Mouse (Mus musculus): ENCODE data around the gene Olfr458.
A peak's percentile ranks its signal among the peaks of the same experiment; 100 is the strongest.
"Not testable (repeated sequence)": the region's sequence is repeated elsewhere in the genome, so short reads cannot be mapped to it uniquely, and the experiment has no call there.

The Olfr458 gene

DNA sequence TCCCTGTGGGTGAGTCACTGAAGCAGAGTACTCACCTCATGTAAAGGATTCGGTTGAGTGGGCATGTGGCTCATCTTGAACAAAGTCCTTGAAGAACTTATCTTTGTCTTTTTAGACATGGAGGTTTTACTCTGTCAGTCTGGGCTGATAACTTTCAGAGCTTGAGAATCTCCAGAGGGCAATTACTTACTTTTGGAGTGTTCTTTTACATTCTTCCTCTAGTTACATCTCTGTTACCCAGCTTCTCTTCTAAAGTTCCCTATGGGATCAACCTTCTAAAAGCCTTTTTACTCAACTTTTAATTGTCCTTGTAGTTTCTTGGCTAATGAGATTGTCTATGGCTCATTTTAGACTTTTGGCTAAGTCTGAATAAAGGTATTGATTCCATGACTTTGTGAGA is at the start of gene Olfr458:
Olfr458 (minus strand) TSS at position 101 of the 400 bp plus-strand sequence.
- no peak for DNase-seq (ENCODE audit: low read depth)

DNA sequence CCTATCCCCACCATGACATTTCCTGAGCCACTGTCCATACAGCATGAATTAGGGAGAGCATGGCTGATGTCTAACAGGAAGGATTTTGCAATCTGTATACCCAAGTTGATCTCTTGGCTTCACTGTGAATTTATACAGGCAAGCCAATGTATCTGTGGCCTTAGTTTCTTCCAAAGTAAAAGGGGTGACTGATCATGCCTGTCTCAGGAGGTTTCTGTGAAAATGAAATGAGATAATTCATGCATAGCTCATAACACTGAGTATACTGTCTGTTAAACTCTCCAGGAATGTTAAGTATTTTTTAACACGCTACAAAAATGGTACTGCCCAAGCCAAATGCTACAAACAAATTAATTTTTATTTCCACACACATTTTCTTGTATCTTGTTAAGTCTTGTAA is 48.5 kb upstream of the Olfr458 start:
- DNase-seq (ENCODE audit: low read depth) = no peak

GRCm38 (mm10) chr6:42509311-42509710 is 44.3 kb upstream of the Olfr458 start:
- no peak for DNase-seq (ENCODE audit: low read depth)

DNA sequence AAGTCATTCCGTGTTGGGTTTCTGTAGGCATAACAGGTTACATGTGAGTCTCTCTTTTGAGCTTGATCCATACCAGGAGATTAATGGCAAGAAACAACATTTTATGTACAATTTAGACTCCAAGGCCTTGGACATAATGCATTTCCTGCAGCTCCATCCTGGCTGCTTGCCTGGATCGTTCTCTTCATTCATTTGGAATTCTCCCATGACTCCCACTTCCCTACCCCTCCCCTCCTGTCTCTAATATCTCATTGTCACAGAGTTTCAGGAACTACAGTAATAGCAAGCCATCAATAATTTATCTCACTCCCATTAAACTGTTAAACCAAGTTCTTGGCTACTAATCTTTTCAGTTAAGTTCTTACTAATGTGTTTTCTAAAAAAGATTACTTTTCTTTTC is 38.5 kb upstream of the Olfr458 start:
- no peak for DNase-seq (ENCODE audit: low read depth)

GRCm38 (mm10) chr6:42489731-42490130 is 24.7 kb upstream of the Olfr458 start:
- no peak for DNase-seq (ENCODE audit: low read depth)

DNA sequence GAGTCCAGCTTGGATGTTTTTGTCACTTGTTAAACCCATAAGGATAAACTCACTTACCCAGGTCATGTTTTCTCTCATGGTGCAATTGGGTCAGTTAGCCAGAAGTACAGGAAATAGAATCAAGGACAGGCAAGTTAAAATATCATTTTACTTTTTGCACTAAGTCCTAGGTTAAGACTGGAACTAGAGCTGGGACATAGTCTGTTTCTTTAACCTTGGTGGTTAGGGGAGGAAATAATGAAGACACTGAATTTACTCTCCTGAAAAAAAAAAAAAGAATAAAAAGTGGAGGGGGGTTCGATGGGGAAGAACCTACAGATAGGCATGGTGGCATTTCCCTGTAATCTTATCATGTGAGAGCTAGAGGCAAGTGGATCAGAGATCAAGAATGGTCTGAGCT is 22.1 kb upstream of the Olfr458 start, which contains the start of gene Olfr456:
Olfr456 (minus strand) TSS at position 101 of the 400 bp plus-strand sequence.
- DNase-seq (ENCODE audit: low read depth) = no peak

DNA sequence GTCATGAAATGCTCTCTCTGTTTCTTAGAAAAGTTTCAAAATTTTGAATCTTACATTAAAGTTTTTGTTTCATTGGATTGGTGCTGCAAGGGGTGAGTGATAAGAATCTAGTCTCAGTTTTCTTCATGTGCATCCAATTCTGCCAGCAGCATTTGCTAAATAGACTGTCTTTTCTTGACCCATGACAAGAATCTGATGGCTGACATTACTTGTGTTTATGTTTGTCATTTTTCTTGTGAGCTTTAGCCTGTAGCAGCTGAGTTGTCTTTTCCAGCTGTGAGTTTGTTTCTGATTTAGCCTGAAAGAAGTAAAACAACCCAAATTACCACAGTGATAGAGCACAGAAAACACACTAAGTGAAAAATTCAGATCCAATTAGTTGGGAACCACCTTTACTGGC is 19.6 kb upstream of the Olfr458 start:
- no peak for DNase-seq (ENCODE audit: low read depth)

DNA sequence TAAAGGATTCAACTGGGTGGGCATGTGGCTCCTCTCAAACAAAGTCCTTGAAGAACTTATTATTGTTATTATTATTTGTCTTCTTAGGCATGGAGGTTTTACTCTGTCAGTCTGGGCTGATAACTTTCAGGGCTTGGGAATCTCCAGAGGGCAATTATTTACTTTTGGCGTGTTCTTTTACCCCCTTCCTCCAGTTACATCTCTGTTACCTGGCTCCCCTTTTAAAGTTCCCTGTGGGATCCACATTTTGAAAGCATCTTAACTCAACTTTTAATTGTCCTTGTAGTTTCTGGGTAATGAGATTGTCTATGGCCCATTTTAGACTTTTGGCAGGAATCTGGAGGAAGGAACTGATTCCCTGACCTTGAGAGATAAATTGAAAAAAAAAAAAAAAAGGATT is 11.2 kb upstream of the Olfr458 start, which contains the start of gene Olfr457:
Olfr457 (minus strand) TSS at position 101 of the 400 bp plus-strand sequence.
- no peak for DNase-seq (ENCODE audit: low read depth)

- DNase-seq (ENCODE audit: low read depth) = not testable (repeated sequence)
Measured at GRCm38 (mm10) chr6:42471298-42471697, 6.3 kb upstream of the Olfr458 start.

DNA sequence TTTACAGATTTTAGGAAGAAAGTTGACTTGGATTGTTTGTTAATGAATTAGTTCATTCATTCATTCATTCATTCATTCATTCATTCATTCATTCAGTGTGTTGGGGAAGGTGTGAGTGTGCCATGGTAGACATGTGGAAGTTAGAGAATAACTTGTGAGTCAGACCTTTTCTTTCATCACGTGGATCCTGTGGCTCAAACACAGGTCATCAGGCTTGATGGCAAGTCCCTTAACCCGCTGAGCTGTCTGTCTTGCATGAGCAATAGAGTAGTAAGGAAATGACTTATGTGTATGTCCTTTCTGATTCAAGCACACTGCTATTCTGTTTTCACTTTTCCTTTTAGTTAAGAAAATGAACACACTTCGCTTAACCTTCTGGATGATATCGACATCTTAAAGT is 5.5 kb upstream of the Olfr458 start:
- peak; percentile 7 for DNase-seq (ENCODE audit: low read depth)

DNA sequence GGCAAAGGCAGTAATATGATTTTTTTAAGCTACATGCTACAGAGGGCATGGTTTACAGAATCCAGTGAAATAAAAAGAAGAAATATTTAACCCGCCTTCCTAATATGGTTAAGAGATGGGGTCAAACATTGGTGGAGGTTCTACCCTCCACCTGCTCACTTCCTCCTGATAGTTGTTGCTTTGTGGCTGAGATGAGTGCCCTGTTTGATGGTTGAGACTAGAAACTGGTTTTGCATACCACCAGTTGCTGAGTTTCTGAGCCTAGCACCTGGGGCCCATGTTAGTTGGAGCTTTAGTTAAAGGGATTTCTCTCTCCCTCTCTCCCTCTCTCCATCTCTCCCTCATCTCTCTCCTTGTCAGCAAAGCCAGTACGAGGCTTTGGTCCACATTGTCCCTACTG is 17.6 kb downstream of the Olfr458 start:
- no peak for DNase-seq (ENCODE audit: low read depth)

GRCm38 (mm10) chr6:42444491-42444890 is 20.5 kb downstream of the Olfr458 start:
- no peak for DNase-seq (ENCODE audit: low read depth)

GRCm38 (mm10) chr6:42441395-42441794 is 23.6 kb downstream of the Olfr458 start:
- DNase-seq (ENCODE audit: low read depth) = no peak

- no peak for DNase-seq (ENCODE audit: low read depth)
Measured at GRCm38 (mm10) chr6:42435490-42435889, 29.5 kb downstream of the Olfr458 start.

GRCm38 (mm10) chr6:42434446-42434845 is 30.6 kb downstream of the Olfr458 start, which contains the start of gene Tas2r126:
Tas2r126 (plus strand) TSS chr6:42434535.
- DNase-seq (ENCODE audit: low read depth) = no peak

- DNase-seq (ENCODE audit: low read depth) = peak; percentile 49
Measured at GRCm38 (mm10) chr6:42433554-42433953, 31.4 kb downstream of the Olfr458 start.

DNA sequence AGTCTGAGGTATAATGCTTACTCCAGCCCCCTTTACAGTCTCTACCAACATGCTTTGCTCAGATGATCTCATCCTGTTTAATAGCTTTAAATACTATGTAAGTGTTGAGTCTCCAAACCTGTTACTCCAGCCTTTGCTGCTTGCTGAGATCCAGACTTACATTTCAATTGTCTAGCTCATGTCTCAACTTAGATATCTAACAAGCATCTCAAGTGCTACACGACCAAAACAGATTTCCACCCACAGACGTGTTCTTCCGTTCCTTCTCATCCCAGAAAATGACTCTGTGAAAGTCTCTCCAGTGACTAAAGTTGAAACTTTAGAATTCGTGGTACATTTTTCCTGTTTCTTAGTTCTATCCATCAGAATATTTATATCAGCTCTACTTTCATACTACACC is 38.7 kb downstream of the Olfr458 start:
- no peak for DNase-seq (ENCODE audit: low read depth)

DNA sequence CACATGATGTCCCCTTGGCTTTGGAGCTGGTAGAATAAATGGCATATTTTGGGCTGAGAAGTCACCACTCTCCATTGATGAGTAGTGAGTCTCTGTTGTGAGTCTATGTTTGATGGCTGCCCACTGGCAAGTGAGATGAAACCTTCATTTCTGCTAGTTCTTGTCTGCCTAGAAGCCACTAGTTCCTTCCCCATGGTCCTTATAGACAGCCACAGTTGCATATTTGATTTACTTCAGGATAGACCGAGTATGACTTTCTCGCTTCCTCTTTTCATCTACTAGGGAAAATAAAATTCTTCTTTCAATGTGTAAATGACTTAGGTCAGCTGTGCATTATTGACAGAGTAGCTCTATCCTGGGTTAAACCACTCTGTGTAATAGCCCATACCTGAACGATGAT is 40.5 kb downstream of the Olfr458 start:
- DNase-seq (ENCODE audit: low read depth) = no peak

DNA sequence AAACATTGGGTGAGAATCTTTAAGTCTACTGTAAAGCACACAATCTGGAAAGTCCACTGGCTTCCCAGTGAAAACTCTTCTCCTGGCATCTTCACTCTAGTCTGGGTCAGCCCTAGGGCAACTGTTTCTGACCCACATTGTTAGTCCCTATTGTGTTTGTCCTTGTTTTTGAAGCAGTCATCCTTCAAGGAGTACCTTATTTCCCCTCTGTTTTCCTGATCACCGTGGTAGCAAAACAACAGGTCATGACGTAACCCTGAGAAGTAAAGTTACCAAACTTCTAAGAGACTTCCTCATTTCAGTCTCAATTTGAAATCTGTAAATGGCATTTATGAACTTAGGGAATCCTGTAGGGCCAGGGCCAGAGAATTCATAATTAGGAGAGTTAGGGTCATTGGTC is 43.6 kb downstream of the Olfr458 start:
- DNase-seq (ENCODE audit: low read depth) = peak; percentile 50

DNA sequence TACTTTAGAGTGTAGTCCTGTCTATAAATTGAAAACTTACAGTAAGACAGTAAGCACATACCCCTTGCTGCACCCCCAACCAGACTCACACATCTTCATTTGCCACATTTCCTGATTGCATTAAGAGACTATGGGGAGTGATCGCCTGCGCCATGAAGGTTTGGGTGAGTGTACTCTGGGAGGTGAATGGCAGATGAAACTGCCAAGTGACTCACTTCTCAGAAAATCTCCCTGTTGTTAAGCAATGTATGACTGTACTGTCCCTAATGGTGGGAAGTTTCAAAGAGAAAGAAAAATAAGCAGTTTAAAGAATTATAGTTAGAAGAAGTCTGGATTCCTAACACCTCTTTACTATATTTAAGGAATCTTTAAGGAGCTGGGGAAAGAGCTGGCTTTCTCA is 45.6 kb downstream of the Olfr458 start:
- peak; percentile 73 for DNase-seq (ENCODE audit: low read depth)

Data from 416B (cell line).